Mouse (Mus musculus): ENCODE data around the gene Spef2. TPM values are rescaled to one million over a fixed set of nuclear protein-coding genes. Genes with fewer than 3 reads are reported as not detected.
"Not testable (repeated sequence)": the region's sequence is repeated elsewhere in the genome, so short reads cannot be mapped to it uniquely, and the experiment has no call there.

The Spef2 gene
- polyA plus RNA-seq, 2 experiments from 2014 or later, result 1.5 to 2.2 TPM

DNA sequence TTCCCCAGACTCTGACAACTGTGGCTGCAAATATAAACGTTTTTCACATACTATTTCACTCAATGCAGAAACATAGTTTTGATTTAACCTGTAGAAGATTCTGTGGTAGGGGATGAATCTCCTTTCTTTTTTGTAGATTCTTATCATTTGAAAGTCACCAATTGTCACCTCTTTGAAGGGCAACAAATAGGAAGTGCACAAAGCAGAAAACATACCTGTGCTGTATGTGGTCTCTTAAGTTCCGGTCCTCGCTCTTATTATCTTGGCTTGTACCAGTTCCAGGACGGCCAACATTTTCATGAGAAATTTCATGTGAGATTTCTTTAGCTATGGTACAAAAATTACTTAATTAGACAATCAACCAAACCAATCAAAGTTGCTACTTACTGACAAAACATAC lies 80.1 kb downstream of the Spef2 start:
- peak; percentile 66 for ATAC-seq

- not testable (repeated sequence) for ATAC-seq
Observed at GRCm38 (mm10) chr15:9664948-9665347, 83.7 kb downstream of the Spef2 start.

DNA sequence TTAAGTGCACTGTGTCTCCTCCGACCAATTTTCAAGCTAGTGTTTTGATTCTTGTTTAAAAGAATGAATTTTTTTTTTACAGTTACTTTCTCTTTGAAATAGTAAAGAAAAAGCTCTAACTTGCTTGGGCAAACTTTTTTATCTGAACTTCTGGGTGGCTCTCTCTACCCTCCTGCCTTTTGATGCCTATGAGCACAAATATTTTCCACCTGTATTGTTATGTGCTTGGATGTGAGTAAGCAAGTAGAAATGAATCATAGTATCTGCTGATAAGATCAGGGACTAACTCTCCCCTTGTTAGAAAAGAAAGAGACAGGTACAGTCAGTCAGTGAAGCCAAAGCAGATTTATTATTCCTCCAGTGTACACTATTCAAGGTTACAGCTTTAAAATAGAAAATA lies 87.5 kb downstream of the Spef2 start:
- peak; percentile 58 for ATAC-seq

DNA sequence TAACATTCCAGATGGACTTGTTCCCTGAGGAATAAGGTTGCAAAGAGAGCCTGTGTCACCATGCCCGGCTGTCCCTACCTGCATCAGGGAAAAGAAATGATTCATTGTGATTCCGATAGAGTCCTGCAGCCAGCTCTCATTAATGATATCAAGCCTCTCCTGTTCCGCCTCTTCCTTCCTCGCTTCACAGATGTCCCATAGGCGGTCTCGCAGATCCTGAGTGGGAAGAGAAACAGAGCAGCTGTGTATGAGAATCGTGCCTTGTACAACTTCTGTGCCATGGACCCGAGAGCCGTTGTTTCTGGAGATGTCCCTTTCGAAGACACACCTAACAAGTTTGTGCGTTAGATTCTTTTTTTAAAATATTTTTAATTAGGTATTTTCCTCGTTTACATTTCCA lies 114.2 kb downstream of the Spef2 start:
- no peak for ATAC-seq

DNA sequence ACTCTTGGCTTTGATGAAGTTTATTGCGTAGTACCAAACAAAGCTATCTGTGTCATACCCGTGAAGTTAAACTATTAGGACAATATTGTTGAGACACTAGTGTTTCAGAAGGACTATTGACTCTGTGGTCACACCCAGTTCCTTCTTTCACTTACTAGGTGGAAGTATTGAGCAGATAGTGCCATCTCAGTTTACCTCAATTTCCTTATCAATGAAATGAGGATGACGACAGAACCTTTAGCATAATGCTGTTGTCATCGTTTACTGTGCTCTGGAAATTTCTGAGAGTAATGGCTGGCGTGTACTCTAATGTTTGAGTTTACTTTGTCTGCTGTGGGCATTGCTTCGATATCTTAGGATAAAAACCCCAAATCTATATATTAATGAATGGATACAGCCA lies 117.0 kb downstream of the Spef2 start:
- no peak for ATAC-seq

GRCm38 (mm10) chr15:9629660-9630059 lies 119.0 kb downstream of the Spef2 start:
- no peak for ATAC-seq

DNA sequence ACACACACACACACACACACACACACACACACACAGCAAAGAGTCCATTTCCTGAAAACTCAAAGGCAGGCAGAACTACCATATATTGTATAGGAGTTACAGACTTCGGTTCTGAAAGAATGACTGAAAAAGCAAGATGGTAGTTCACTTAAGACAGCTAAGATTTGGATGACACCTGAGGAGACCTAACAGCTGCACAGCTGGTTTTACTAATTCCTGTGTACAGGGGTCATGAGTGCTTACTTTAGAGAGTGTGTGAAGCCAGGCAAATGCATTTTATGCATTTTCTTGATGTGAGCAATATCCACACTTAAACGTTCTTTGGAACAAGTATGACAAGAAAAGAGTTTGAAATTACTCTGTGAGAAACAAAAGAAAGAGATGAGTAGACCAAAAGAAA lies 124.0 kb downstream of the Spef2 start:
- no peak for ATAC-seq

GRCm38 (mm10) chr15:9608177-9608576 lies 140.5 kb downstream of the Spef2 start:
- peak; percentile 78 for ATAC-seq

GRCm38 (mm10) chr15:9600088-9600455 lies 148.6 kb downstream of the Spef2 start:
- no peak for ATAC-seq

GRCm38 (mm10) chr15:9599382-9600087 lies 149.1 kb downstream of the Spef2 start:
- no peak for ATAC-seq

DNA sequence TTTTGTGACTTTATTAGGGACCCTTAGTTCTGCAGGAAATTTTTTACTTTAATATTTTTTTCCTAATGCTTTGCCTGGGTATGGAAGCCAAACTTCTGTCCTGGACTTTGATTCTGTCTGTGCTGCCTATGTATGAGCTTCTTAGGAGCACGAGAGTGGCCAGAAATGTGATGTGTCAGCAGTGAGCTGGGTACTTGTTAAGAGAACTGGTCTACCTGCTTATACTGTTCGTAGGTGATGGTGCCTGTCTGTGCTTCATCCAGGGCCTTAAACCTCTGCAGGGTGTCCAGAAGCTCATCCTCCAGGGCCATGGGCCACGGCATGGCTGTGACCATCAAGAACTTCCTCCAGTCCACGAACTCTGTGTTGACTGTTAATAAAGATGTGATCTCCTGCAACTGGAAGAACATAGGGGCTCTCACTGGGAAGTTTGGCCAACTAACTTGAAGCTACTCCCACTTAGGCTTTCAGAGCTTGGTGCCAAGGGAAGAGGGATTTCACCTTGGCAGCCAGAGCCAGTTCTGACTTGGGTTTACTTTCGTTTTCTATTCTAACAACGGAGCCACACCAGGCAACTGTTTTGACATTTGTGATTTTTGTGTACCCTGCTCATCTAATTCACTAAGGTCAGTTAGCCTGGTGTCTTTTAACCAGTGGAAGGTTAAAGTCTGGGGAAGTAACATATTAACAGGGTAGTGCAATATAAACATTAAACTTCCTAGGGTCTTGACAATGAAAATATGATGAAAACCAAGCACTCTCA lies 152.2 kb downstream of the Spef2 start:
- ATAC-seq, result peak; percentile 86

DNA sequence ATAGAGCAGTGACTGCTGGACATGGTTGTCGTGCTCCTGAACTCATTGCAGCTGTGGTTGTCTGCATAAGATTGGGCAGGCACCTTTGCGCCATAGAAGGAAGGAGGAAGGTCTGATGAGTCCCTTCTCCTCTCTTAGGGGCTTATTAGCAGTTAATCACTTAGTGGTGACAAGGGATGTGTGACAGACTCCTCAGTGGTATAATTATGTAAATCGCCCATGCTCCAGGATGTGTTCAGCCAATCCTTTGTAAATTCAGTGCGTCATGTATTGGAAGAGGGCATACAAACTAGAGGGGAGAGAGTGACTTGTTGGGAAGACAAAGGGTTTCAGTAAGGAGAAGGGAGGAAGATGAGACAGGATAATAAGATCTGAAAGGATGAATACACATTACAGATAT lies 158.7 kb downstream of the Spef2 start:
- ATAC-seq, result no peak

DNA sequence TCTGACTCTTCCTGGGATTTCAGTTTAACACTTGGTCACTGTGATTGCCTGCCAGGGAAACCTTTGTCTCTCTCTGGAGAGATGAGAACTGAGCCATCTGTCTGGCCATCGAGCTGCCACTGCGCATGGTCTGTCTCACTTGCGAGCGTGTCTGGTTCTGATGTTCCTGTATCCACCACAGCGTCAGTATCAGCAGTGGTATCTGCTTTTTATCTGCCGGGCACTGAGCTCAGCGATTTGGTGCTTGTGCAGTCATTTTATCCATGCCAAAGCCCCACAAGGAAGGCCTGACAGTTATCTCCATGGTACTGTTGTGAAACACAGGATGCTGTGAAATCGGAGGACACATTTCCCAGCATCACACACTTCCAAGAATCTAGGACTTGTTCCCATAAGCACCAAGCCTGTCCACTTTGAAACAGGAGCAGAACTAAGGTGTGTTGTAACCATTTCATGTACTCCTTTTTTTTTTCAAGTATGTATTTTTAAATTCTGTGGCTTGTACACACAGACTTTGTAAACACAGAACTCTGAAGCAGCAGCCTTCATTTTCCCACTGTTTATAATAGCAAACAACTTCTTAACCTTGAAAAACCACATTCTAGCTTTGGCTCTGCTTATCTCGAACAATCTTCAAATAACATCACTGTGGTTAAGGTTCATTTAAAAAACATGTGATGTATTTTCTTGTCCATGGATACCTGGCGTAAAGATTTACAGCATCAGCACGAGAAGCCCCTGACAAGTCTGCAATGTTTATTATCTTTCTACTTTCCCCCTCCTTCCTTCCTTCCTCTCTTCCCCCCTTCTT lies 168.0 kb downstream of the Spef2 start:
- ATAC-seq, result peak; percentile 44

GRCm38 (mm10) chr15:9577303-9577702 lies 171.4 kb downstream of the Spef2 start:
- peak; percentile 32 for ATAC-seq

GRCm38 (mm10) chr15:9574796-9575195 lies 173.9 kb downstream of the Spef2 start:
- ATAC-seq, result peak; percentile 79

GRCm38 (mm10) chr15:9573361-9573760 lies 175.3 kb downstream of the Spef2 start:
- no peak for ATAC-seq

- peak; percentile 19 for ATAC-seq
Observed at GRCm38 (mm10) chr15:9572664-9573063, 176.0 kb downstream of the Spef2 start.

DNA sequence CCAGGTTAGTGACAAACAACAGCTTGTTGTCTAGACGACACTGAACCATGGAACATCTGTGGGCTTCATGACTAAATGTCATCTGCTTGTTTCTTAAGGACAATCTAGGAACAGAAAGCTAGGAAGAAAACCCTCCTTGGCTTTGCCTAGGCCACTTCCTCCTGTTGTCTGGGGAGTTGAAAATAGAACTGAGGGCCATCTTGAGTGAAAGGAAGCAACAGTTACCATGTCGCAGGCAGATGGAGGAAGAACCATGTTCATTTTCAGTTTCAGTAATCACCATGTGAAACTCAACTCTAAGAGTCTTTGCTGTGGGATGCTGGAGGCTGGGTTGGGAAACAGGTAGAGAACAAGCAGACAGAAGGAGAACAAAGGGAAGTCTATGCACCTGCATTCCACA lies 176.8 kb downstream of the Spef2 start:
- peak; percentile 27 for ATAC-seq

DNA sequence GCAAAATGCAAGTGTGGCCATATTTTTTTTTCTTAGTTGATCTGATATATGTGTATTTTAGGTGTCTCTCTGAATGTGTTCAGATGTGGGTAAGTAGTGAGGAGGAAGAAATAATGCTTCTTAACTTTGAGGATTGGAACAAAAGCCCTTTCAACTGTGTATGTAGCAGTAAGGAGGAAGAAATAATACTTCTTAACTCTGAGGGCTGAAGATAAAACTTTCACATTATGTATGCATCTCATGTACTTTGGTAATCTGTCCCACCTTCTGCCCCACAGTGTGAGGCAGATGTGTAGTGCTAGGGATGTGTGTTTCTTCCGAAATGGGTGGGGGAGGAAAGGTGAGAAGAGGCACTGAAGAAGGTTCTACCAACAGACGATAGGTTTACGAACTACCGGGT lies 181.4 kb downstream of the Spef2 start:
- peak; percentile 21 for ATAC-seq

DNA sequence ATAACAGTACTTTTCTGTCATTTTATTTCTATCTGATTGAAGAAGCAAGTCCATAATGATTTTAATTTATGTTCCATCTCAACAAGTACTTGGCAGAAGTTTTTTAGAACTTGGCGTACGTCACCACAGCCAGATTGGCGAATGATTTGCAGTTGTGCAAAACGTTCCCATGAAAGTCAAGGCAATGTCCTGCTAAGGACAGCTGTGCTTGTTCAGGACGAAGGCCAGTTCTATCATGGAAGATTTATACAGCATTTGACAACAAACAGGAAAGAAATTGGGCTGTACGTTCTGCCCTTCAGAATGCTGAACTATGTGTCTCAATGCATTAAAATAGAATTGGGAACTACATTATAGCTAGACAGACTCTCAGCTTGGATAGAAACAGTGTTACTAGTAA lies 183.3 kb downstream of the Spef2 start:
- ATAC-seq, result no peak

DNA sequence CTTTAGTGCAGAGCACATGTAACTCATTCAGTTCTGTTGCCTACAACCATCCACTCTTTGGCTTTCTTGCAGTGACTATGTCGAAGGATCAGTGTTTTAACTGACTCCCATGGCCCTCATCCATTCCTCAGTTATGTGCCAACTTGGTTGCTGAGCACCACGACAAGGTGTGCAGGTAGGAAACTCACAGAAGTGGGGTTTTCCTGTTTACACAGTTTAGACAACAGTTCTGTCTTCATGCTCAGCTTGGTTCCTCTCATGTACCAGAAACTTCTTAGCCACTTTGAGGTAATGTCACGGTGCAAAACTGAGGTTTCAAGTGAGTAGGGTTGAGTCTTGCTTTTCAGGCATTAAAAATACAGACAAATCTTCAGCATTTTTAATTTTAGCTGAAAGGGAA lies 184.5 kb downstream of the Spef2 start:
- ATAC-seq, result peak; percentile 66

- not testable (repeated sequence) for ATAC-seq
Observed at GRCm38 (mm10) chr15:9557264-9557663, 191.4 kb downstream of the Spef2 start.

- no peak for ATAC-seq
Observed at GRCm38 (mm10) chr15:9548951-9549350, 199.7 kb downstream of the Spef2 start.
